Mouse (Mus musculus) stomach, embryonic 14.5 days (tissue): Measurements from ENCODE around the gene Asb12. TPM values are rescaled to one million over a fixed set of nuclear protein-coding genes. Genes with fewer than 3 reads are reported as not detected.
A peak's percentile ranks its signal among the peaks of the same experiment; 100 is the strongest.

Experiments used
- ATAC-seq: fragments of 200-750 bp; cut with Nextera tagmentation; 2 replicates; pipeline ENCODE4 v1.8.0; 2017; ENCODE audit warnings: low read depth, moderate TSS enrichment; ENCODE audit not compliant: insufficient number of reproducible peaks, insufficient read depth, low FRiP score
- H3K27ac ChIP-seq: fragments of 300-500 bp; sonication (generic); 2 replicates; pipeline ENCODE4 v1.5.1; 2014; ENCODE audit warnings: mild to moderate bottlenecking, low read length, moderate library complexity, mixed read lengths
- H3K27me3 ChIP-seq: fragments of 300-500 bp; sonication (generic); 2 replicates; pipeline ENCODE4 v1.6.1; 2014; ENCODE audit warnings: low read length, control low read depth, mixed read lengths; ENCODE audit not compliant: control insufficient read depth, insufficient read depth
- H3K36me3 ChIP-seq: fragments of 300-500 bp; sonication (generic); 2 replicates; pipeline ENCODE4 v1.6.1; 2014; ENCODE audit warnings: mild to moderate bottlenecking, control low read depth, low read length, moderate library complexity, mixed read lengths; ENCODE audit not compliant: control insufficient read depth, insufficient read depth
- H3K4me1 ChIP-seq: fragments of 300-500 bp; sonication (generic); 2 replicates; pipeline ENCODE4 v1.6.1; 2014; ENCODE audit warnings: low read length, control low read depth, mixed read lengths; ENCODE audit not compliant: control insufficient read depth, insufficient read depth
- H3K4me2 ChIP-seq: fragments of 300-500 bp; sonication (generic); replicated peaks from 2 replicates; pipeline ENCODE4 v1.6.1; 2014; ENCODE audit warnings: low read depth, low read length, control low read depth
- H3K4me3 ChIP-seq: fragments of 300-500 bp; sonication (generic); 2 replicates; pipeline ENCODE4 v1.5.1; 2014; ENCODE audit warnings: low read depth, low read length, control low read depth
- H3K9ac ChIP-seq: fragments of 300-500 bp; sonication (generic); replicated peaks from 2 replicates; pipeline ENCODE4 v1.6.1; 2014; ENCODE audit warnings: low read depth, mild to moderate bottlenecking, control low read depth, low read length, moderate library complexity, mixed read lengths
- H3K9me3 ChIP-seq: fragments of 300-500 bp; sonication (generic); 2 replicates; pipeline ENCODE4 v1.6.1; 2016; ENCODE audit warnings: low read depth, low read length, control low read depth; ENCODE audit not compliant: control insufficient read depth
- WGBS: fragments of 180-500 bp; shearing (Covaris S2); extraction: QIAGEN DNeasy Blood & Tissue Kit; methylation state at CpG from one replicate; pipeline ENCODE4 v1.1.7; 2014; 5-methylcytosine and 5-hydroxymethylcytosine counted together
- polyA plus RNA-seq: library from polyadenylated mRNA; unstranded; fragments of >200 nt; fragmentation: Nextera tagmentation; extraction: Ambion mirVana; gene quantifications from 2 replicates; pipeline ENCODE4 v1.2.1, GENCODE M21; 2014

The Asb12 gene
- polyA plus RNA-seq, 1 experiment from 2014 or later: not detected

GRCm38 (mm10) chrX:95444776-95445111, 113.0 kb downstream of the Asb12 start, which contains the start of gene Amer1:
Gene Amer1 (minus strand): TSS chrX:95444872.
- H3K9ac ChIP-seq: peak within 1 kb of the TSS; percentile 38; the same call in 1 of the 2 replicates
- peaks cover 7% of the 10 kb centered on the region; the same call in 1 of the 2 replicates for H3K4me1 ChIP-seq
- H3K9me3 ChIP-seq: no peaks in the 10 kb centered on the region
- H3K4me2 ChIP-seq: peak within 1 kb of the TSS; percentile 39
- peak; percentile 96 for ATAC-seq
- H3K27me3 ChIP-seq: no peaks in the 10 kb centered on the region
- H3K4me3 ChIP-seq: peak within 1 kb of the TSS; percentile 45
- WGBS: 23% methylated on average over 19 of the region's 19 CpGs
- H3K36me3 ChIP-seq: no peaks in the 10 kb centered on the region
- peak within 1 kb of the TSS; percentile 85 for H3K27ac ChIP-seq

- peak overlapping the region; percentile 85 for H3K27ac ChIP-seq
- peak; percentile 71 for ATAC-seq
- no peaks in the 10 kb centered on the region for H3K36me3 ChIP-seq
- H3K9me3 ChIP-seq: no peaks in the 10 kb centered on the region
- H3K4me2 ChIP-seq: peak overlapping the region; percentile 39
- H3K27me3 ChIP-seq: no peaks in the 10 kb centered on the region
- peaks cover 7% of the 10 kb centered on the region; the same call in 1 of the 2 replicates for H3K4me1 ChIP-seq
- WGBS: 18% methylated on average over 38 of the region's 42 CpGs
- peak overlapping the region; percentile 45 for H3K4me3 ChIP-seq
- H3K9ac ChIP-seq: peak overlapping the region; percentile 38; the same call in 1 of the 2 replicates
Observed at GRCm38 (mm10) chrX:95443898-95444775, 113.7 kb downstream of the Asb12 start.

- WGBS: 29% methylated on average over 12 of the region's 12 CpGs
- peak overlapping the region; percentile 39 for H3K4me2 ChIP-seq
- peak overlapping the region; percentile 45 for H3K4me3 ChIP-seq
- H3K36me3 ChIP-seq: no peaks in the 10 kb centered on the region
- no peaks in the 10 kb centered on the region for H3K27me3 ChIP-seq
- ATAC-seq: no peak
- peak overlapping the region; percentile 85; the same call in 1 of the 2 replicates for H3K27ac ChIP-seq
- H3K9ac ChIP-seq: peak overlapping the region; percentile 38; the same call in 1 of the 2 replicates
- no peaks in the 10 kb centered on the region for H3K9me3 ChIP-seq
- peaks cover 7% of the 10 kb centered on the region; the same call in 1 of the 2 replicates for H3K4me1 ChIP-seq
Observed at GRCm38 (mm10) chrX:95443390-95443789, 114.4 kb downstream of the Asb12 start.

GRCm38 (mm10) chrX:95442261-95442660, 115.5 kb downstream of the Asb12 start:
- no peaks in the 10 kb centered on the region for H3K9me3 ChIP-seq
- H3K27ac ChIP-seq: no peak overlapping the region
- WGBS: 31% methylated on average over 1 of the region's 1 CpGs
- ATAC-seq: no peak
- no peak overlapping the region for H3K9ac ChIP-seq
- H3K4me1 ChIP-seq: peaks cover 7% of the 10 kb centered on the region; the same call in 1 of the 2 replicates
- H3K27me3 ChIP-seq: no peaks in the 10 kb centered on the region
- peak overlapping the region; percentile 39; the same call in 1 of the 2 replicates for H3K4me2 ChIP-seq
- no peaks in the 10 kb centered on the region for H3K36me3 ChIP-seq
- H3K4me3 ChIP-seq: no peak overlapping the region

GRCm38 (mm10) chrX:95441290-95441689, 116.5 kb downstream of the Asb12 start:
- Histone ChIP-seq H3K9me3 (no peaks in the 10 kb centered on the region), H3K27ac (no peak overlapping the region), H3K4me1 (peaks cover 7% of the 10 kb centered on the region; the same call in 1 of the 2 replicates), H3K36me3 (no peaks in the 10 kb centered on the region), H3K9ac (no peak overlapping the region), H3K27me3 (no peaks in the 10 kb centered on the region), H3K4me2 (no peak overlapping the region), H3K4me3 (no peak overlapping the region)
- ATAC-seq: no peak

- ATAC-seq: no peak
- no peaks in the 10 kb centered on the region for H3K9me3 ChIP-seq
- H3K9ac ChIP-seq: no peak overlapping the region
- H3K27me3 ChIP-seq: no peaks in the 10 kb centered on the region
- 70% methylated on average over 4 of the region's 4 CpGs for WGBS
- H3K4me2 ChIP-seq: no peak overlapping the region
- H3K4me3 ChIP-seq: no peak overlapping the region
- H3K36me3 ChIP-seq: no peaks in the 10 kb centered on the region
- no peak overlapping the region for H3K27ac ChIP-seq
- H3K4me1 ChIP-seq: peaks cover 7% of the 10 kb centered on the region; the same call in 1 of the 2 replicates
Observed at GRCm38 (mm10) chrX:95438491-95438890, 119.3 kb downstream of the Asb12 start.

GRCm38 (mm10) chrX:95437236-95437635, 120.6 kb downstream of the Asb12 start:
- H3K36me3 ChIP-seq: no peaks in the 10 kb centered on the region
- no peak overlapping the region for H3K9ac ChIP-seq
- no peaks in the 10 kb centered on the region for H3K9me3 ChIP-seq
- peaks cover 7% of the 10 kb centered on the region; the same call in 1 of the 2 replicates for H3K4me1 ChIP-seq
- no peak overlapping the region for H3K4me2 ChIP-seq
- H3K27ac ChIP-seq: no peak overlapping the region
- 88% methylated on average over 1 of the region's 1 CpGs for WGBS
- H3K27me3 ChIP-seq: no peaks in the 10 kb centered on the region
- H3K4me3 ChIP-seq: no peak overlapping the region
- ATAC-seq: no peak
